Mouse (Mus musculus): ENCODE data around the gene St5.

The St5 gene

GRCm38 (mm10) chr7:109700213-109700612 is 3.2 kb downstream of the St5 start:
- no peak for DNase-seq (ENCODE audit: low spot score in 2 of 2)

GRCm38 (mm10) chr7:109695339-109695726 is 8.1 kb downstream of the St5 start:
- DNase-seq (ENCODE audit: low spot score in 2 of 2), result no peak

DNA sequence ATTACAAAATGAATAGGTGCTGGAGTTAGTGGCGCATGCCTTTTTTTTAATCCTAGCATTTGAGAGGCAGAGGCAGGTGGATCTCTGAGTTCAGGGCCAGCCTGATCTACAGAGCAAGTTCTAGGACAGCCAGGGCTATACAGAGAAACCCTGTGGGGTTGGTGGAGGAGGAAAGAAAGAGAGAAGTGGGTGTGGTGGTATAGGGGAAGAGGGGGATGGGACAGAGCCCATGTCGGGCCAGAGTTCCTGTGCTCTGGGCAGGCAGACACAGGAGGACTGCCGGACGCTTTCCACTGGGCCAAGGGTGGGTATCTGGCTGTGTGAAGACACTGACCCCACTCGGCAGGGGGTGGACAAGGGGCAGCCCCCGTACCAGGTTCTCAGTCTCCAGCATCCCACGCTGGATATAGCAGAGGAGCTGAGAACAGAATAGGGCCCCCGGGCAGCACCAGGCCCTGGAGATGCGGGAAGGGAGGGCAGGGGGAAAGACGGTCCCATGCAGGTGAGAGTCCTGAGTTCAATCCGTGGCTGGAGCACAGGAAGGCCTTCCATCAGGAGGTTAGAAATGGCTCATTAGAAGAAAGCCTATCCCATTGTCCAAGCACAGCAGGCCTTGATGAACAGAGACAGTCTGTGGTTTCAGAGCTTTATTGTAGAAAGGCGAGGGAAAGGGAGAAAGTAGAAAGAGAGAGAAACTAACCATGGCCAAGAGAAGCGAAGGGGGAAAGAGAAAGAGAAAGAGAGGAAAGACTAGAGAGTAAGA is 8.6 kb downstream of the St5 start:
- DNase-seq (ENCODE audit: low spot score in 2 of 2), result no peak

- no peak for DNase-seq (ENCODE audit: low spot score in 2 of 2)
These were observed 12.4 kb downstream of the St5 start for GRCm38 (mm10) chr7:109690961-109691360.

DNA sequence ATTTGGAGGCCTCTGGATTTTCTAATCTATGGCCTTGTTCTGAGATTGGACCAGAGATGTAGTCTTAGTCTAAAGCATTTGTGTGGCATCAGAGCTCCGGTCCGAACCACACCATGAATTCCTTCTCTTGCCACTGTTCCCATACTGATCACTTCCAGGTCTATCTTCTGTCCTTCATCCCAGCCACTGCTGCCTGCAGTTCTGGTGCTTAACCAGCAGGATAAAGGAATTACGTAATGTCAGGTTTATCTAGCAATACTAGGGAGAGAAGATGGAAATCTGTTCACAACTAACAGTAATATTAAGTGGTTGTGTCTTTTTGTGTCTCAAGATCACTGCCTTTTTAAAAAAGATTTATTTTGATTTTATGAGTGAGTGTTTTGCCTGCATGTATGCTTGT is 13.3 kb downstream of the St5 start:
- DNase-seq (ENCODE audit: low spot score in 2 of 2), result no peak

DNA sequence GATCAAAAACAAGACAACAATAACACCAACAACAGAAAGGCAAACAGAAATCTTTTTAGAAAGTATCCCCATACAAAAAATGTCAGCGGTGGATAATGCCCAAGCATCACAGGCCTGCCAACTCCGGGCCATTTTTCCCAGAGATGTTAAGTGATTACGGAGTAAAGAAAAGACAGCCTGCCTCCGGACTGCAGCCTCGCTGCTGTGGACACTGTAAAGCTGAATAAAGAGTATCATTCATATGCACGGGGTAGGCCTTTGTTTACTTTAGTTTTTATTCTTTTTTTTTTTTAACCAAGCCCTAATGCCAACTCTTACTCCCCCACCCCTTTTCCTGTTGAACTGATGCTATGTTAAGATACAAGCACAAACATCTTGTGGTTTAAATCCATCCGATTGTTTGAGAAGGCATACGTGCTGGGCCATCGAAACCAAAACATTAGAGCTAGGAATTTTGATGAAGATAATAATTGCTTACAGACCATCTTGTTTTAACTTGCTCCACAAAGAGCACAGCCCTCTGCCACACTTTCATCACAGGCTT is 16.7 kb downstream of the St5 start:
- no peak for DNase-seq (ENCODE audit: low spot score in 2 of 2)

GRCm38 (mm10) chr7:109680879-109681278 is 22.5 kb downstream of the St5 start:
- DNase-seq (ENCODE audit: low spot score in 2 of 2), result no peak

DNA sequence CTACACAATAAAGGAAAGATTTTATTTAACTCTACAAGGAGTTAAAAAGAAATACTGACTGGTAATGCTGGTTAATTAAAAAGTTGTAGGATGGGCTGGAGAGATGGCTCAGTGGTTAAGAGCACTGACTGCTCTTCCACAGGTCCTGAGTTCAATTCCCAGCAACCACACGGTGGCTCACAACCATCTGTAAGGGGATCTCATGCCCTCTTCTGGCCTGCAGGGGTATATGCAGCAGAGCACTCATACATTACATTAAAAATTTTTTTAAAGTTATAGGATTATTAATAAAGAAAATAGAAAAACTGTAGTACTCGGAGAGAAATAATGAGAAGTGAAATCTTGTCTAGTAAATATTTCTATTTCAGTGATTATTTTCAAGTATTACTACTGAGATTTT is 23.1 kb downstream of the St5 start:
- DNase-seq (ENCODE audit: low spot score in 2 of 2), result no peak

- DNase-seq (ENCODE audit: low spot score in 2 of 2), result no peak
These were observed 28.3 kb downstream of the St5 start for GRCm38 (mm10) chr7:109674944-109675628.

DNA sequence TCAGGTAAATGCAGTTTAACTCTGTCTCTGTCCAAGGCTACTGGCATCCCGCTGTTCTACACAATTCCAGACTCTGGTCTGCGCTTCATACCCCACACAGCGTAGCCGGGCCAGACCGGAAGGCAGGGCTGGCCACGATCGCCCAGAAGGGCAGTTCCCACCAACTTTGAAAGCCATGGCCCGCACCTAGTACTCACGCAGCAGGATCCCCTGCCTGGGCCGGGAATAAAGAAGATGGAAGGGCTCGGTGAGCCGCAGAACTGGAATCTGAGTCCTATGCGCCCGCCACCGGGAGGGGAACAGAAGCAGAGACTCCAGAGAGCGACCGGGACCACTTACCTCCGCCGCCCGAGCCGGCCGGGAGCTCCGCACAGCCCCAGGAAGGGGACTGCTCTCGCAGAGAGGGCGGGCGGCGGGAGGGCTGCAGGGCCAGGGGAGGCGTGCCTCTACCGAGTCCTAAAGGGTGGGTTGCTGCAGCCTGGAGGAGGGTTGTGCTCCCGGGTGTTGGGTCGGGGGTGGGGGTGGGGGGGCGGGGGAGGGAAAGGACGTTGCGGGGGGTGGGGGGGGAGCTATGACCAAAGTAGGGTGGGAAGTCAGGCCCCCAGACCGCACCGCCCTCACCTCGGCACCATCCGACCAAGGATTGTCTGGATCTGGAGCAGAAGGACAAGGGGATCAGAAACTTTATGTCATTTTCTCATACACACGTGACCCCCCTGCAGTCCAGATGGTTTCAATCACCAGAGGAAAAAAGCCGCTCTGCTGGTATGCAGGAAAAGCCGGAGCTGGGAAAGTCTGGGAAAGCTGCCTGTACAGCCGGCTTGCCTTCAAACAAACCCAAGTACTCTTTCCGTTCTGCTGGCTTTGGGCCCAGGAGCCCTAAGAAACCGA is 31.6 kb downstream of the St5 start:
- peak; percentile 42 to 70 for DNase-seq (ENCODE audit: low spot score in 2 of 2)

DNA sequence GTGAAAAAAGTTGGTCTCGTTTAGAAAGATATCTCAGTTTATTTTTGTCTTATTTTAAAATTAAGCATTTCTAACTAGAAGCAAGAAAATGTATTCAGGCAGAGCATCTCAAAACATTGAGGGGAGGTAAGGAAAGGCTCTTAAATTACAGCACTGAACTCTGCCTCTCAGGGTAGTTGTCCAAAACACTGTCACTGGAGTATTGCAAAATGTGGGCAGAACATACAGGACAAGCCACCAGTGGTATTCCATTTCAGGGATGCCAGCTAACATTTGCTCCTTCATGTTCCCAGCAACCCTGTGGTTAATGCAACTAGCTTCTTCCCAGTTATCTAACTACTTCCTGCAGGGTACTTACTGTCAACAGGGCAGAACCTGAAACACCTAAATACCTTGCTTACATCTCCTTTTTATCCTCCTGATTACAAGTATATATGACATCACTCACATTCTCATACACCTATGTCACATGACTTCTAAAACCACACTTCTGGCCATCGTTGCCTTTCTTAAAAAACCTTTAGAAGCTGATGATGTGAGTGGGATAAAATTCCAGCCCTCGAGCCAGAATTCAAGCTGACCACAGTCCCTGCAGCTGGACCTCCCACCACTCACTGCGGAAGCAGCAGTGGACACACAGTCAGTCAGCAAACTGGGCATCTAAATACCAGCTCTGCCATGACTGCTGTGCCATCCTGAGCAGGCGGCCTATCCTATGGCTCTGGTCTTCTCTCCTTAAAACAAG is 33.8 kb downstream of the St5 start:
- no peak for DNase-seq (ENCODE audit: low spot score in 2 of 2)

DNA sequence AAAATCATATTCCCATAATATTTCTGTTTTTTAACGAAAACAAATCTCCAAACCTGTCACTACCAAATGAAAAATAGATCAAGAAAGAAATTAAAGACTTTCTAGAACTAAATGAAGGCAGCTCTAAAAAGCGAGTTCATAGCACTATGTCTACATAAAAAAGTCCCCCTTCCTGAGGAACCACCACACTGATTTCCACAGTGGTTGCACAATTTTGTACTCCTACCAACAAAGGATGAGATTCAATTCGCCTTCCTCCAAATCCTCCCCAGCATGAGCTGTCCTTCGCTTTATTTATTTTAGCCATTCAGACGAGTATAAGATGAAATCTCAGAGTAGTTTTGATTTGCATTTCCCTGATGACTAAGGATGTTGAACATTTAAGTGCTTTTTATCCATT is 36.7 kb downstream of the St5 start:
- DNase-seq (ENCODE audit: low spot score in 2 of 2), result no peak

GRCm38 (mm10) chr7:109662626-109663025 is 40.8 kb downstream of the St5 start:
- DNase-seq (ENCODE audit: low spot score in 2 of 2), result no peak

DNA sequence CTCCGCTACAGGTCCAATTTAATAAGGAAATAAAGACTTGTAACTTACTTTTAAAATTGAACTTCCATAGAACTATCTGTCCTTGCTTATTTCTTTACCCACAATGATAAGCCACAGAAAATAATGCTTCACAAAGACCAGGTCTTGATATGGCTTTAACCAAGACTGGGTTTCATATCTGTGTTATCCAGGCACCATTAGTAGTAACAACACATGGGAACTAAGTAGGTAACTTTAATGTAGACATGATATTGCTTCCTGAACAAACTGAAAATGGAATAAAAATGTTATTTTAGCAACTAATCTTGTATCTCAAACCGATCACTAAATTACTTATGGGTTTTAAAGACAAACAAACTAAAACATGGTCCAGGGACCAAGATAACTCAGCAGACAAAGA is 44.1 kb downstream of the St5 start:
- no peak for DNase-seq (ENCODE audit: low spot score in 2 of 2)

DNA sequence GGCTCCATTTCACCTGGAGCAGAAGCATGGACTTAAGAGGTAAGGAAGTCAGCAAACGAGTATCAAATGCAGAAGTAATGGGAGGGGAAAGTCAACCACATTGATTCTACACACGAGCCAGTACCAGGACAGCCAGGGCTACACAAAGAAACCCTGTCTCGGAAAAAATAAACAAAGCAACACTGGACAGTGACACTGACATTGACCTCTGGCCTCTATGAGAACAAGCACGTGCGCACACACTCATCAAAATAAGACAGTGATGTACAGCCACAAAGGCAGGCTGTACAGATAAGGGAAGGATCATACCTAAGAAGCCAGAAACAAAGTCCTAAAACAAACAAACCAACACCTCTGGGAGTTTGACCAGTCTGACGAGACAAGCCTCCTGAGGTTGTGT is 45.5 kb downstream of the St5 start:
- DNase-seq (ENCODE audit: low spot score in 2 of 2), result no peak

- DNase-seq (ENCODE audit: low spot score in 2 of 2), result no peak
These were observed 48.5 kb downstream of the St5 start for GRCm38 (mm10) chr7:109654871-109655270.

GRCm38 (mm10) chr7:109648812-109649594 is 54.4 kb downstream of the St5 start:
- no peak for DNase-seq (ENCODE audit: low spot score in 2 of 2)

DNA sequence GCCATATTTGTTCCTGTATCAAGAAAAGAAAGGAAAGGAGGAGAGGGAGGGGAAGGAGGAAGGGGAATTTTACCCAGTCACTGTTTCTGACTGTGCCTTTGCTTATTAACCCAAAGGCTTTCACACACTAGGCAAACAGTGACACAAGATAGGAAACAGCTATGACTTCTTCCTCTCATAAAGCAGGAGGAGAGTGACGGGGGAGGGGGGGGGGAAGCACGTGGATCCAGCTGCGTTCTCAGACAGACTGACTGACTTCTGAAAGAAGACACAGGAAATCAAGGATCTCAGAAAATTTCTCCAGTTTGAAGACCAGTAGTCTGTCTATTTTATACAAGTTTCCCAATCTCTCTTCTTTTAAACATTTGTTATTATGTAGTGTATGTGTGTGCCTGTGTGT is 56.8 kb downstream of the St5 start:
- DNase-seq (ENCODE audit: low spot score in 2 of 2), result no peak

DNA sequence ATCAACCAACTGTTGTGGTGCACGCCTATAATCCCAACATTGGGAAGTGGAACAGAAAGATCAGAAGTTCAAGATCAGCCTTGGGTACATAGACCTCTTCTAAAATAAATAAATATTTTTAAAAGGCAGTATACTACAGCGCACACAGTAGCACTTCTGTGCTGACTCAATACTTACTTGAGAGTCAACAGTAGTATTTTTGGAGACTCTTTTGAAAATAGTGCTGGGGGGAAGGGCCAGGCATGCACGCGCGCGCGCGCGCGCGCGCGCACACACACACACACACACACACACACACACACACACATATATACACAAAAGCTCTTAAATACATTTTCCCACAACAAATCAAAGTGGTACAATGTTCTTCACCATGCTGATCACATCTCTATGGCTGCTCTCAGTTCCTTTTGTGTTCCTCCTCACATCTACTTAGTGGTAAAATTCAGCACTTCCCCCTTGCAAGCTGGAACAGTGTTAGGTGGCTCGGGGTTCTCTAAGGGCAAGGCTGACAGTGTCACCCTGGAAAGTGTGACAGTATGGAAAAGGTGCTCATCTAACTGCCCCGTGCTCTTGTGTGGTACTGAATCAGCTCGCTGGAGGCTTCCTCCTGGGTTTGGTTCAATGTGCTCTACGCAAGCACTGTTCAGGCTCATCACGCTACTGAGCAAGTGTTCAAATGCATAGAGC is 60.0 kb downstream of the St5 start:
- DNase-seq (ENCODE audit: low spot score in 2 of 2), result no peak

- DNase-seq (ENCODE audit: low spot score in 2 of 2), result no peak
These were observed 61.4 kb downstream of the St5 start for GRCm38 (mm10) chr7:109641963-109642362.
